Mouse (Mus musculus): ENCODE measurements around the gene Surf6. TPM values are rescaled to one million over a fixed set of nuclear protein-coding genes. Genes with fewer than 3 reads are reported as not detected.
A peak's percentile ranks its signal among the peaks of the same experiment; 100 is the strongest.

The Surf6 gene
- 14.8 and 17.8 TPM in 2 replicates for polyA plus RNA-seq (2015; fragmentation: Nextera tagmentation; extraction: Ambion mirVana)

DNA sequence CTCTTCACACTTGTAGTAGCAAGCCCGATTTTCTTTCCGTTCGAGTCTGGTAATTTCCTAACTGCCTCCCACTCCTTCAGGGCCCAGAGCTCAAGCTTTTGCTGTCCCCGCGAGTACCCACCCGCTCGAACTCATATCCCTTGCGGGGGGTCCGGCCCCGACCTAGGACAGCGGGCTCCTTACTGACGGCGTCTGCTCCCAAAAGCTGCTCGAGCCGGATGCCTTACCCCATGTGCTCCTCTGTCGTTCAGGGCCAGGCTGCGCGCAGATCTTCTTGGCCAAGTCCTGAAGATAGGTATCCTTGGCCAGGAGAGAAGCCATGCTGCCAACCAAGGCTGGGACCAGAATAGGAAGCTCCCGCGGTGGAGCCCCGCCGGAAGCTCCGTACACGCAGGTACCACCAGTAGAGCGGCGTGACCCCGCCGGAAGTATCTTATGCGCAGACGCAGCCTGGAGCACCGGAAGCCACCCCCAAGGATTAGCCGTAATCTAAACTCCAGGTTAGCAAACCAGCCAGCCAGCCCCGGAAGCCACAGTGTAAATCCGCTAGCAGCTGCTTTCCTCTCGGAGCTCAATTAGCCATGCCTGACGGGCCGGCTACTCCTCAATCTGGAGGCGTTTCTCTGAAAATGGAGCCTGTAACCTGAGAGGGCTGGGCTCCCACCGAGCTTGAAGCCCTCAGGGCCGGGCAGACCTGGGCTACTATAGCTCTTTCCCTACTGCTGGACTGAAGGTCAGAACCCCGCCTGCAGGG lies at the start of gene Surf6:
Gene Surf6 (minus strand): TSS at position 413 of the 754 bp plus-strand sequence.
- H3K36me3 ChIP-seq, result peaks cover 71% of the 10 kb centered on the region
- H3K4me1 ChIP-seq (replicated peaks), result peaks cover 47% of the 10 kb centered on the region
- ATAC-seq (ENCODE audit: low read depth), result peak; percentile 94
- peak within 1 kb of the TSS; percentile 91 for H3K27ac ChIP-seq
- peak within 1 kb of the TSS; percentile 88 for H3K4me3 ChIP-seq (replicated peaks)
- peak within 1 kb of the TSS; percentile 91 for H3K4me2 ChIP-seq
- DNase-seq, result peak; percentile 93
- peak within 1 kb of the TSS; percentile 89 for H3K9ac ChIP-seq
- WGBS (ENCODE audit: insufficient replicate concordance), result under 1% methylated on average over 41 of the region's 41 CpGs
- no peaks in the 10 kb centered on the region for H3K9me3 ChIP-seq (replicated peaks)
- no peaks in the 10 kb centered on the region for H3K27me3 ChIP-seq

DNA sequence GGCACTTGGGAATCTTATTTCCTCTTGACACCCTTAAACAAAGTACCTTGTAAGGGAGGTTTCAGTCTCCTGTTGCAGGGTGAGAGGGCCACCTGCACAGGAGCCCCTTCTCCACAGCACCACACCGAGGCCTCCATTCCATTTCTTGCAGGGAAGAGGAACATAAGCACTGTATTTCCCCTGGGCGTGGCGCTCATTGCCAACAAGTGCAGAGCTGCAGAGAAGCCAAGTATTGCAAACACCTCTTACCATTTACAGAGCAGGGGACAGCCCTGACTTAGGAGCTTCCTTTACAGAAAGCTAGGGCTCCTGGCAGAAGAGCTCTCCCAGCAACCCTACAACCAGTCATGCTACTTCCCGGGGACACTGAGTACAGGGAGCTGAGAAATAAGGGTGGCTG lies 49.5 kb upstream of the Surf6 start:
- Histone ChIP-seq H3K4me3 (replicated peaks) (no peak overlapping the region), H3K36me3 (peaks cover 85% of the 10 kb centered on the region), H3K4me2 (no peak overlapping the region), H3K9me3 (replicated peaks) (no peaks in the 10 kb centered on the region), H3K4me1 (replicated peaks) (no peaks in the 10 kb centered on the region), H3K27me3 (no peaks in the 10 kb centered on the region), H3K27ac (no peak overlapping the region), H3K9ac (no peak overlapping the region)
- no peak for ATAC-seq (ENCODE audit: low read depth)
- WGBS (ENCODE audit: insufficient replicate concordance), result 85% methylated on average over 4 of the region's 4 CpGs
- DNase-seq, result no peak

DNA sequence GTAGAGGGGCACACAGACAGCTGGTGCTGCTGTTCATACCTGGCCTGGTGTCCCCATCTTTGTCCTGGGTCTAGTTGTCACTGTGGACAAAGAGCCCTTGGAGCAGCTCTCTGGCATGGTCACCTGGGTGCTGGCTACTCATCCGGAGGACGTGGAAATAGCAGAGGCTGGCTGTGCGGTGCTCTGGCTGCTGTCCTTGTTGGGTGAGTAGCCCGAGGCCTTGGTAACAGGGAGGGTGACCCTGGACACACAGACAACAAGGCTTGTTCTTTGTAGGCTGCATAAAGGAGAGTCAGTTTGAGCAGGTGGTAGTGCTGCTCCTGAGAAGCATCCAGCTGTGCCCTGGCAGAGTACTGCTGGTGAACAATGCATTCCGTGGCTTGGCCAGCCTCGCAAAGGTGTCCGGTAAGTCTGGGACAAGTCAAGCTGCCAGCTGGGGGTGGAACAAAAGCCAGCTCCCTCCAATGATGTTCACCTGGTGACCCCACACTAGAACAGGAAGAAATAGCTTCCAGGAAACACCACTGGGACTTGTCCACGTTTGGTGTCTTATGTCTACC lies 48.7 kb upstream of the Surf6 start:
- ATAC-seq (ENCODE audit: low read depth) (no peak), DNase-seq (no peak)
- peaks cover 82% of the 10 kb centered on the region for H3K36me3 ChIP-seq
- H3K9ac ChIP-seq, result no peak overlapping the region
- H3K4me3 ChIP-seq (replicated peaks), result no peak overlapping the region
- H3K9me3 ChIP-seq (replicated peaks), result no peaks in the 10 kb centered on the region
- H3K27me3 ChIP-seq, result no peaks in the 10 kb centered on the region
- H3K4me2 ChIP-seq, result no peak overlapping the region
- H3K4me1 ChIP-seq (replicated peaks), result no peaks in the 10 kb centered on the region
- WGBS (ENCODE audit: insufficient replicate concordance), result 81% methylated on average over 8 of the region's 8 CpGs
- H3K27ac ChIP-seq, result no peak overlapping the region

DNA sequence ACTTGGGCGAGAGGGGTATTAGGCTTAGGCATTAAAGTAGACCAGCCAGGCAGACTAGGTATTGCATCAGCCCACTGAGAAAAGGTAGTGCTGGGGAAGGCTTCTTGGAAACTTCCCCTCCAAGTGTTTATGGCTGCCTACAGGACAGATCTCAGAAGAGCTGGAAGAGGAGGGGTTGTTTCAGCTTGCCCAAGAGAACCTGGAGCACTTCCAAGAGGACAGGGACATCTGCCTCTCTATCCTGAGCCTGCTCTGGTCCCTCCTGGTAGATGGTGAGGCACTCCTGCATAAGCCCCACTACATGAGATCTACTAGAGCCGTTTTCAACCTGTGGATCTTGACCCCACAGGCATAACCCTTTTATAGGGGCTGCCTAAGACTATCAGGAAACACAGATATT lies 47.7 kb upstream of the Surf6 start:
- Histone ChIP-seq H3K27ac (no peak overlapping the region), H3K4me1 (replicated peaks) (no peaks in the 10 kb centered on the region), H3K36me3 (peaks cover 72% of the 10 kb centered on the region), H3K9me3 (replicated peaks) (no peaks in the 10 kb centered on the region), H3K9ac (no peak overlapping the region), H3K4me2 (no peak overlapping the region), H3K27me3 (no peaks in the 10 kb centered on the region), H3K4me3 (replicated peaks) (no peak overlapping the region)
- 75% methylated on average over 2 of the region's 2 CpGs for WGBS (ENCODE audit: insufficient replicate concordance)
- DNase-seq (no peak), ATAC-seq (ENCODE audit: low read depth) (no peak)

DNA sequence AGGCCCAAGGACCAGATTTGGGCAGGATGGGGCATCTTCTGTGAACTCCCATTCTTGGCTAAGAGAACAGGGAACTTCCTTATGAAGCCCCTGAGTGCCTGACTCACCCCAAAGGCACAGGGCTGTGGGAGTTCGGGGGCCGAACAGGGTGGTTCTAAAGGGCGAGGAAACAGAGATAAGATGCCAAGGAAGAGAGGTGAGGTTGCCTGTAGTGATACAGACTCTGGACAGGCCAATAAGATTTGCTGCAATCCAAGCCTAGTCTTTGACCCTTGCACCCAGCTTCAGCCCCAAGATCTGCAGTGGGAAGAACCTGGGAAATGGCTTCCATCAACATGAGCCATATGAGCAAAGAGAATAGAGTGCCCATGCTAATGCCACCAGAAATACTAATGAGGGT lies 40.6 kb upstream of the Surf6 start:
- H3K4me1 ChIP-seq (replicated peaks), result no peaks in the 10 kb centered on the region; the same call in 1 of the 2 replicates
- H3K36me3 ChIP-seq, result 0 out of 2 replicates have a peak, but pooled peaks cover 11% of the 10 kb centered on the region
- ATAC-seq (ENCODE audit: low read depth) (no peak), DNase-seq (no peak)
- H3K27ac ChIP-seq, result no peak overlapping the region
- H3K27me3 ChIP-seq, result no peaks in the 10 kb centered on the region
- H3K9me3 ChIP-seq (replicated peaks), result no peaks in the 10 kb centered on the region
- 43% methylated on average over 3 of the region's 3 CpGs for WGBS (ENCODE audit: insufficient replicate concordance)
- no peak overlapping the region for H3K4me3 ChIP-seq (replicated peaks)
- H3K4me2 ChIP-seq, result no peak overlapping the region
- no peak overlapping the region for H3K9ac ChIP-seq

DNA sequence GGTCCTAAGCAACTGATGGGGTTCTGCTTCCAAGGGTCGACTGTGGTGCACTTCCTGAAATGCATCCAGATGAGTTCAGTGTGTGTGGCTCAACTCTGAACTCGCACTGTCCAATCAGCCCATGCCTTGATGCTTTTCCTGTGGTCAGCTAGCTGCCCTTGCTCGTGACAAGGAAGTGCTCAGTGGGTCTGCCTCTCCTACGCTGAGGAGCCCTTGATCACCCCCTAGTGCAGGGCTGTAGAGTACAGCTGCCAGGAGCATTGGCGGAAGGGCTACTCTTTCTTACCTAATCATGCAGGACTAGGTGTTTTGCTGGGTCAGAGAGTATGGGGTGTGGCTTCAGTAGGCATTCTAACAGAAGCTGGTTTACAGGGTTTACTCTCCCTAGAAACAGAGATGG lies 38.9 kb upstream of the Surf6 start:
- no peak overlapping the region for H3K4me2 ChIP-seq
- H3K9ac ChIP-seq, result no peak overlapping the region
- DNase-seq (no peak), ATAC-seq (ENCODE audit: low read depth) (peak; percentile 35; the same call in 1 of the 2 replicates)
- H3K4me1 ChIP-seq (replicated peaks), result no peaks in the 10 kb centered on the region; the same call in none of the 2 replicates
- no peaks in the 10 kb centered on the region for H3K27me3 ChIP-seq
- WGBS (ENCODE audit: insufficient replicate concordance), result 18% methylated on average over 5 of the region's 5 CpGs
- 0 out of 2 replicates have a peak, but pooled peaks cover 1% of the 10 kb centered on the region for H3K36me3 ChIP-seq
- H3K4me3 ChIP-seq (replicated peaks), result no peak overlapping the region
- H3K9me3 ChIP-seq (replicated peaks), result no peaks in the 10 kb centered on the region
- H3K27ac ChIP-seq, result no peak overlapping the region

DNA sequence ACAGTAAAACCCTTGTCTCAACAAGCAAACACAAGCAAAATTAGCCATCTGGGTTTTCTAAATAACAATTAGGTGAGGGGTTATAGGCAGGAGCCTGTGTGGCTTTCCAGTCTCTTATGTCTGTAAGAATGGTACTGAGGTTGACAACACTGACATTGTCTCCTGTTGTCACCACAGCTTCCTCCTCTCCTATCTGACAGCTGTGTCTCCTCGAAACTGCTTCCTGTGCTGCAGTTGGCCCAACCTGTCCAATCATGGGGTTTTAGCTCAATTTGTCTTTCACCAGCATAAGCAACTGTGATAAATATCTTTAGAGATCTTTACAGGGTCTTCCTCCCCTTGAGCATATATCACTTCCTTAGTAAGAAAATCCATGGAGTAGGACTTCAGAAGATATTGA lies 33.7 kb upstream of the Surf6 start:
- no peaks in the 10 kb centered on the region for H3K27me3 ChIP-seq
- H3K4me3 ChIP-seq (replicated peaks), result no peak overlapping the region
- H3K36me3 ChIP-seq, result peaks cover 7% of the 10 kb centered on the region; the same call in 1 of the 2 replicates
- H3K4me2 ChIP-seq, result no peak overlapping the region
- WGBS (ENCODE audit: insufficient replicate concordance), result 8% methylated on average over 1 of the region's 1 CpGs
- no peak overlapping the region for H3K9ac ChIP-seq
- H3K9me3 ChIP-seq (replicated peaks), result no peaks in the 10 kb centered on the region
- H3K4me1 ChIP-seq (replicated peaks), result peaks cover 33% of the 10 kb centered on the region
- no peak for DNase-seq
- no peak for ATAC-seq (ENCODE audit: low read depth)
- no peak overlapping the region for H3K27ac ChIP-seq

DNA sequence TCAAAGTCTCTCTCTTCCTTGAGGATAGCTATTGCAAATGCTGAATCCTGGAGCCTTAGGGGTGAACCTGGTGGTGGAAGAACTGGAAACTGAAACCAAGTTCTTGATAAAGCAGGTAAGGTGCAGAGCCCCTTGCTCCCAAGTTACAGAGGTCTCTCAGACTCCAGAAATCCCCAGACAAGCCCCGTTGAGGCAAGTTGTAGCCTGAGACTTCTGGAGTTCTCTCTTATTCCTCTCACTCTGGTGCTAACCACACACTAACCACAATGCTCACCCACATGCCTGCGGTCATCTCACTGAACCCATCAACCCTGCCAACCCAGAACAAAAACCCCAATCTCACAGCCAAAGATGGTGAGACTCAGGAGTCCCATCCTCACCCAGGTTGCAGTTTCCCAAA lies 32.6 kb upstream of the Surf6 start:
- Histone ChIP-seq H3K27me3 (no peaks in the 10 kb centered on the region), H3K9ac (no peak overlapping the region), H3K4me1 (replicated peaks) (peaks cover 45% of the 10 kb centered on the region), H3K9me3 (replicated peaks) (no peaks in the 10 kb centered on the region), H3K27ac (no peak overlapping the region; the same call in 1 of the 2 replicates), H3K4me3 (replicated peaks) (no peak overlapping the region), H3K4me2 (no peak overlapping the region), H3K36me3 (peaks cover 18% of the 10 kb centered on the region)
- DNase-seq, result no peak
- ATAC-seq (ENCODE audit: low read depth), result no peak
- WGBS (ENCODE audit: insufficient replicate concordance), result 19% methylated on average over 2 of the region's 2 CpGs

DNA sequence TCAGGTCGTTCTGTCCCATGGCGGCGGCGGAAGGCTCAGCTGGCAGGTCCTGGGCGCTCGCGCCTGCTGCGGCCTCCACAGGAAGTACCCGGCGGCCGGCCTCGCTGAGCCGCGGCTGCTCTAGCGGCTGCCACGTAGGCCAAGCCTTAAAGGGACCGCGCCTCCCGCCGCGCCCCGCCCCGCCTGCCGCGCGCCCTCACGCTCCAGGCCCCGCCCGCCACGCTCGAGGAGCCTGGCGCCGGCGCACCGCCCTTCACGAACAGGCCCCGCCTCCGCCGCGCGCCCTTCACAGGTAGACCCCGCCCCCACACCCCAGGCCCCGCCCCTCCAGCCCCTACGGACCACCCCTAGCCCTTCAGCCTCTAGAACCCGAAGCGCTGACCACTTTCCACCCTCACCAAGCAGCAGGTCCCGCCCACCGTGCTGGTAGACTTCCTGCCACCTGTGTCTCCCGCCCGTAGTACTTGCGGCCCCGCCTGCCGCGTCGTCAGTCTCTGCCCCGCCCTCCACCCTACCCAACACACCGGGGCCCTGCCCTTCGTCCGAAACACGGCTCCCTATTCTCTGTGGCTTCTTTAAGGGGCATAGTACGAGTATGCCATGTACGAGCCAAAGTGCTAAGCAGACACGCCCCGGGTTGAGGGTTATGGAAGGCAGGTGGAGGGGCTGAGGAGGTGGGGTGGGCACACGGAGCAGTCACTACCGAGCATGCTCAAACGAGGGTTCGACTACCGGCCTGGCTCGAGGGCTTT lies 30.8 kb upstream of the Surf6 start, which contains the start of the genes Surf4 and Stkld1:
Gene Surf4 (minus strand): TSS at position 625 of the 752 bp plus-strand sequence.
Gene Stkld1 (plus strand): TSS at position 744 of the 752 bp plus-strand sequence.
- H3K36me3 ChIP-seq, result peaks cover 36% of the 10 kb centered on the region
- peak; percentile 93 for ATAC-seq (ENCODE audit: low read depth)
- H3K4me2 ChIP-seq, result peak within 1 kb of the TSS; percentile 94
- H3K27ac ChIP-seq, result peak within 1 kb of the TSS; percentile 89
- peak within 1 kb of the TSS; percentile 99 for H3K9ac ChIP-seq
- H3K9me3 ChIP-seq (replicated peaks), result no peaks in the 10 kb centered on the region
- peaks cover 59% of the 10 kb centered on the region for H3K4me1 ChIP-seq (replicated peaks)
- peak; percentile 92 for DNase-seq
- H3K27me3 ChIP-seq, result no peaks in the 10 kb centered on the region
- WGBS (ENCODE audit: insufficient replicate concordance), result 1% methylated on average over 61 of the region's 70 CpGs
- H3K4me3 ChIP-seq (replicated peaks), result peak within 1 kb of the TSS; percentile 97

DNA sequence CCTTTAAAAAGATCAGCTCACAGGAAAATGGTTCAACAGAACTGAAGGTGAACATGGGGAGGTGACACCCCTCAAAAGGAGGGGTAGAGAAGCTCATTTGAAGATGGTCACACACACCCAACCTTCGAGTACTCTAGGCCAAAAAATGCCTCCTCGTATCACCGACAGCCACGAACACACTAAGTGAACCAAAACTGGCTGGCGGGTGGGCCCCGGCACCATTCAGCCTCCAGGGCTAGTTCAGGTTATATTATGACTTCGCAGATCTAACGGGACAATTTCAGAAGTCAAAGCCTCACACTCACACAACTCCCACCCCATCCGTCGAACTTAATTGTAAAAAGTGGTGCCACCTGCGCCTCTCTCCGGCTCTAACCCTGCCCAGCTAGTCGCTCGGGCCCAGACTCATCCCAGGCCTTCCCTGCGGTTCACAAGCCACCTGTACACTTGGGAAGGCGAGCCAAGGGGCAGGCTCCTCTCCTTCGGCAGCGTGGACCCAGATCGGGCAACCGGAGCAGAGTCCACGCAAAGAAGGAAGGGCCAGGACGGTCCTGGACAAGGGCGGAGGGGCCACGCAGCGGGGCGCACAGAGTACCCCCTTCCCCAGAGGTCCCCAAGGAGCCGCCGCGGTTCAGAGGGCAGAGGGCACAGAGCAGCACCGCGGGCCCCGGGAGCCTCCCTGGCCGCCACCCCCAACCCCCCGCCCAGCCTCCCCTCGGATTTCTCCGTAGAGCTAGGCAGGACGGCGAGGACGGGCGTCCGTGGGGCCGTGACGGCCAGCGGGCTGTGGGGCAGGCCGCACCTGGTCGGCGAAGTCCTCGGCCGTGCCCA lies 30.0 kb upstream of the Surf6 start:
- Histone ChIP-seq H3K9me3 (replicated peaks) (no peaks in the 10 kb centered on the region), H3K27ac (peak overlapping the region; percentile 89), H3K4me1 (replicated peaks) (peaks cover 66% of the 10 kb centered on the region), H3K27me3 (no peaks in the 10 kb centered on the region), H3K4me3 (replicated peaks) (peak overlapping the region; percentile 97), H3K36me3 (peaks cover 44% of the 10 kb centered on the region), H3K4me2 (peak overlapping the region; percentile 94), H3K9ac (peak overlapping the region; percentile 99)
- under 1% methylated on average over 43 of the region's 49 CpGs for WGBS (ENCODE audit: insufficient replicate concordance)
- ATAC-seq (ENCODE audit: low read depth) (peak; percentile 23; the same call in 1 of the 2 replicates), DNase-seq (peak; percentile 31)
